Mouse (Mus musculus) naive thymus-derived CD4-positive, alpha-beta T cell, adult 2 months (primary cell): ENCODE measurements at regions not wholly inside any gene's neighbourhood (a gene's known extent, or its start where the extent isn't known, plus 50 kb on each side); places are given as distances from the start of the nearest gene placed in this dataset.
A peak's percentile ranks its signal among the peaks of the same experiment; 100 is the strongest.
"Not testable (repeated sequence)": the region's sequence is repeated elsewhere in the genome, so short reads cannot be mapped to it uniquely, and the experiment has no call there.

Source experiments
- DNase-seq: peaks from one replicate; pipeline ENCODE4 v3.0.0-alpha.2; 2011; ENCODE audit warnings: low read depth

DNA sequence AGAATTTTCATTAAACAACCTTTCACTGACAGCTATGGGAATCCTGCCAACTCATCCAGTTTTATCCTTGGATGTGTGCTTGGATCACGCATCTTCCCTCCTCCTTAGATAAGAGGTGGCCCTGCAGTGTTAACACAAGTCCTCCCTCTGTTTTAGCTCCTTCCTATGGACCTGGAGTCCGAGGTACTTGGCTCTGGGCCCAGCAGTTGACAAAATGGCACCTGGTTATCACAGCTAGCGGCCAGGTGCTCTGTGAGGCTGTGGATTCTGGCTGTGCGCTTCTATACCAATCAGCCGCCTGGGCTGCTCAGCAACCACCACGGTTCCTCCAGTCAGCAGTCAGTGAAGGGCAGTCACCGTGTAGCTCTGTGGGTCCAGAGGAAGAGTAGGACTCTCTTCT is 157.4 kb downstream of the Prdm2 start:
- no peak for DNase-seq

DNA sequence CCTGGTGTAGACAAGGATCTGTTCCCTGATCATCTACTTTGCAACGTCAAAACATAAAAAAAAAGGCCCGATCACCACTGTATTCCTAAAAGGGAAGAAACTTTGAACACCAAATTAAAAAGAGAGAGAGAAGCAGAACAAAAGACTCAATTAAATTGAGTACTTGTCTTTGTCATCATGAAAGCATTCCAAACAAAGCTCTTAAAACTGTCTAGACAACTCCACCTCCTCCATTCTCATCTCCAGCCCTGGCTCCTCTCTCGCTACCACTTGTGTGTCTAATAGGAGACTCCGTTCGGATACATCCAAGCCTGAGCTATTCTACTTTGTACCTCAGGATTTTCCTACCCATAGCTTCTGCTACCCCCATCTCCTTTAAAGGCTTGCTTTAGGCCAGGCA is 159.8 kb downstream of the Prdm2 start:
- no peak for DNase-seq

GRCm38 (mm10) chr4:143051205-143051604 is 161.6 kb downstream of the Prdm2 start:
- no peak for DNase-seq

DNA sequence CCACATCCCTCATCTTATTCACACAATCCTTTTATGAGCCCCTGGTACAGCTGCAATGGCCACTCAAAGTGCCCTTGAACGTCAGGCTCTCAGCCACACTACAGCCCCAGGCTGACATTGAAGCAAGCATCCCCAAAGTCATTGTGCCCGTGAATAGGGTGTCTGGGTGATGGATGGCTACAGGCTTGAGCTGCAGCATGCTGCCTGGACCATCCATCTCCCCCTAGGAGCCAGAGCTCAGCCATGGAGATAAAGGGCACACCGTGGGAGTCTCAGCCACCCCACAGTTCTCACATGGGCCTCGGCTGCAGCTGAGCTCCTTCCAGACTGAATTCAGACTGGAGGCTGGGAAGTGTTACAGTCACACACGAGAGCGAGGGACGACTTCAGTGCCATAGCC is 167.6 kb downstream of the Prdm2 start:
- DNase-seq, result no peak

GRCm38 (mm10) chr4:143042806-143043205 is 170.0 kb downstream of the Prdm2 start:
- no peak for DNase-seq

DNA sequence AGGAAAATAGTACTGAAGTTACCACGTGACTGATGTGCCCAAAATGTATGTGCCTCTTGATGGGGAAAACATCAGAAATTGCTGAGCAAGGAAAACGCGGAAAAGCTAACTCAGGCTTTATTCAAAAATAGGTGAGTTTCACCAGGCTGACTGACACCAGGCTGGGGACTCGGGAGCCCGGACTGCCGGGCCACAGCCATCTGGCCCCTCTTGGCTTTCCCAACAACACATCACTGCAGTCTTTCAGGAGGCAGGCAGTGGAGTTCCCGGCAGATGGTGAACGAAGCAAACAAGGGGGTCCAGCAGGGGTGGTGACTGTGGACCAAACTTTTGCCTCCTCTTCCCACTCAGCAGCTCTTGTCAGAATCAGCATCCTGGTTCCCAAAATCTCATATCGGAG is 174.2 kb downstream of the Prdm2 start:
- DNase-seq, result no peak

DNA sequence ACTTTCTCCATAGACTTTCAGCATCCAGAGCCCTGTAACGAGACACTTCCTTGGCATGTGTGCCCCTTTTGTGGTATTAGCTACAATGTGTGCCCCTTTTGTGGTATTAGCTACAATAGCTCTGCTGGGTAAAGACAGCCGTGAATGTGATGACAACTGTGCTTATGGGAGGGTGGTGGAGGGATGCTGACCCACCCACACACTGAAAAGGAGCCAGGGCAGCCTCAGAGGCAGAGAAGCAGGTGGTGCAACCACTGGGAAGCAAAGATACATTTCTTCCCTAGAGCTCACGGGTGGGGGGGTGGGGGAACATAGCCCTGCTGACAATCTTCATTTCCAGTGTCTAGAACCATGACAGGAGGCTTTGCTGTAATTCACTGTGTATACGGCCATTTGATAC is 176.1 kb downstream of the Prdm2 start:
- no peak for DNase-seq

DNA sequence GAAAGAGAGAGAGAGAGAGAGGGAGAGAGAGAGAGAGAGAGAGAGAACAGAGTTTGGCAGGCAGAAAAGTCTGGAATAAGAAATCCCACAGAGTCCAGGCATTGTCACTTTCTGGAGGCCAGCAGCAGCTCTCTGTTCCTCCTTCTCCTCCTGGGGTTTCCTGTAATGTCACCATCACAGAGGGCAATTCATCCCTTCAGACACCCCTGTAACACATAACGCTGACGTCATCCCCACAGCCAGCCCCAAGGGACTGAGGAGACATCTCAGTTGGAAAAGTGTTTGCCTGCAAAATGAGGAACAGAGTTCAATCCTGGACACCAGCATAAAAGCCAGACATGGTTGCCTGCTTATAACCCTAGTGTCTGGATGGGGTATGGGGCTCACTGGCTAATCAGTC is 177.7 kb downstream of the Prdm2 start:
- not testable (repeated sequence) for DNase-seq

- not testable (repeated sequence) for DNase-seq
Observed at GRCm38 (mm10) chr4:143034324-143034723, 178.5 kb downstream of the Prdm2 start.

DNA sequence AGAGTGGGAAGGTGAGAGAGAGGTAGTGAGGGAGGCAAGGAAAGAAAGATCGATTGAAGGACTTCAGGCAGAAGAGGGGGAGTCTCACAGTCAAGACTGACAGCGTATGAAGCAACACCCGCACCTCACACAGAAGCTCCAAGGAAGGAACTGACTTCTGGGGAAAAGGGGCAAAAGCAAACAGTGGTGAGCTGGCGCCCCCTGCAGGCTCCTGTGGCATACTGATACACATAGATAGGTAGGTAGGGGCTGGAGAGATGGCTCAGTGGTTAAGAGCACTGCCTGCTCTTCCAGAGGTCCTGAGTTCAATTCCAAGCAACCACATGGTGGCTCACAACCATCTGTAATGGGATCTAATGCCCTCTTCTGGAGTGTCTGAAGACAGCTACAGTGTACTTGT is 183.0 kb downstream of the Prdm2 start:
- not testable (repeated sequence) for DNase-seq

DNA sequence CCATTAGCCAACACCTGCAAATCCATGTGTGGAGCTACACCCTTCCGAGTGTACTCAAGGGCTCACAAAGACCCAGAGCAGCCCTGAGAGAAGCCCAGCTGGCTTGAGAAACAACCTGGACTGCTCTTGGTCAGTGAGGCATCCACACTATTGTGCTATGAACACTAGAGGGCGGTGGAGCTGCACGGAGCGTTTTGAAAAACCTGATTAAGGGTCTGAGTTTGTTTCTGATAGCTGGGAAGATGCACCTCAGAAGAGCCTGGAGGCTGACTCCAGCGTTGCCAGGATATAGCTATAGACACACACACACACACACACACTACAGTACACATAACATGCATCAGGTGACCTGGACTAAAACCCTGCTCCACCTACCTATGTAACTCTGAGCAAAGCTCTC is 185.5 kb downstream of the Prdm2 start:
- peak; percentile 47 for DNase-seq

DNA sequence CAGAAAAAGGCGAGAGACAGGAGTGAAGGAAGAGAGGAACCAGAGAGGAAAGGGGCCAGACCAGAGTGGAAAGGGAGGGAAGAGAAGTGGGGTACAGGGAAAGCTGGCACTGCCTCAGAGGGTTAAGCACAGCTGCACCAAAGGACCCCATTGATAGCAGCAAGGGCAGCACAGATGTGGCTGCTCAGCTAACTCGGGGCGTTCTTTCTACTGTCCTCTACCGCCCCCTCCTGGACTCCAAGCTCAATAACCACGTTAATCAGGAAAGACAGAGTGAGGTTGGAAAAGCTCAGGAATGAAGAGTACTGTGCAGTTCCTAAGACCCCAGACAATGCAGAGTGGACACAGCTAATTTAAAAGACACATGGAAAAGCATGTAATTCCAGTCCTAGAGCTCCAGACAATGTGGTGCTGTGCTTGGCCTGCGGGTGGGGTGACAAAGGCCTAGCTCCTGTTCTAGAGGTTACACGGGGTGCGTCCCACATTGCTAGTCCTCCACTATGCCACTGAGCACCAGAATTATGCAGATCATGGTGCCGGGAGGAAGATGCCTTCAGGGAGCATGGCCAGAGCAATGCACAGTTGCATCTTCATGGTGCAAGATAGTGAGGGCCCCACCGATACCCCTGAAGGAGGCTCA is 191.4 kb downstream of the Prdm2 start:
- no peak for DNase-seq

- DNase-seq, result no peak
Observed at GRCm38 (mm10) chr4:143020658-143021057, 192.1 kb downstream of the Prdm2 start.

GRCm38 (mm10) chr4:143012900-143013299 is 199.9 kb downstream of the Prdm2 start:
- DNase-seq, result no peak

DNA sequence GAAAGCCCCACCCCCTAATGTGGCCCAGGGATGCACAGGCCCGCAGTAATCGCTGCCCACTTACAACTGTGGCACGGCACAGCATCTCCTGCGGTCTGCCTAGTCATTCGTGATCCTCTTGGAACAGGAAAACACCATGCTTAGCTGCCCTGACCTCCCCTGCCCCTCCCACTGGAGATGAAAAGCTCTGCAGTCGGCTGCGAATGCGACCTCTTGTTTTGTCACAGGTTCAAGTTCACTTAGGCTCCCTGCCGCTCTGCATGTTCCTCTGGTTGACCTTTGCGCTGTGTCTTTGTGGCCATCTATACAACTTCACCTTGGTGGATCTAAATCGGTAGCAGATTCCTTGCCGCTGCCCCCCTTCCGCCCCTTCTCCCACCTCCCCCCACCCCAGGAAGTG is 210.8 kb downstream of the Prdm2 start:
- DNase-seq, result no peak

DNA sequence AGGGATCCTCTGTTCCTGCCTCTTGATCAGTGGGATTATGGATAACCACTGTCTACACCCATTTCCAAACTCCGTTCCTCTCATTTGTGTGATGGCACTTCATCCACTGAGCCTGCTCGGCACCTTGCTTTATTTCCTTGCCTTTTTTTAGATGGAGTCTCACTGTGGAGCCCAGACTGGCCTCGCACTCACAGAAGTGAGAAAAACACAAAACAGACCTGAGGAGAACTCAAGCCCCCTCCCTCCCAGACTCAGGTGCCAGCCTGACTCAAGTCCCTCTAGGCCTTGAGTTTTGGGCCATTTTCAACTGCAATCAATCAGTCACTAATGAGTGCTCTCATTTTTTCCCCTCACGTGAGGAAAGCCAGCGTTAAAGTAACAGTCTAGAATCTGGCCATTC is 211.3 kb downstream of the Prdm2 start:
- no peak for DNase-seq

DNA sequence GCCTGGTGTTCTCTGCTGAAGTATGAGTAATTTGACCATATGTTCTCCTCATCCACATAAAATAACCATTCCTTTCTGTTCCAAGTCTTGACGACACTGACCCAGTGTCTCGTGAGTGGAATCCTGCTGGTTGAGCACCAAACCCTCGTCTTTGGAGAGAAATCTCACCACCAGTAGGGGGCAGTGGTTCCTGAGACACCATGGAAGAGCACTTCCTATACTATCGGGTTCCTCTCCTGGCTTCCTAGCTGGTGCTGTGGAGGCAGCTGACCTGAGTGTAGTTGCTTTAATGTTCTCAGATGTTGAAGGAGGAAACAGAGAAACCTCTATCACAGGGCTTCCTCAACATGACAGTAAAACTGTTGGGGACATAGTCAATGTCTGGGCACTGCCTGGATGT is 216.4 kb downstream of the Prdm2 start:
- DNase-seq, result no peak

GRCm38 (mm10) chr4:142991401-142991800 is 221.4 kb downstream of the Prdm2 start:
- DNase-seq, result no peak

GRCm38 (mm10) chr4:142989175-142989574 is 223.6 kb downstream of the Prdm2 start:
- no peak for DNase-seq

GRCm38 (mm10) chr4:142983295-142983624 is 229.5 kb downstream of the Prdm2 start:
- no peak for DNase-seq

DNA sequence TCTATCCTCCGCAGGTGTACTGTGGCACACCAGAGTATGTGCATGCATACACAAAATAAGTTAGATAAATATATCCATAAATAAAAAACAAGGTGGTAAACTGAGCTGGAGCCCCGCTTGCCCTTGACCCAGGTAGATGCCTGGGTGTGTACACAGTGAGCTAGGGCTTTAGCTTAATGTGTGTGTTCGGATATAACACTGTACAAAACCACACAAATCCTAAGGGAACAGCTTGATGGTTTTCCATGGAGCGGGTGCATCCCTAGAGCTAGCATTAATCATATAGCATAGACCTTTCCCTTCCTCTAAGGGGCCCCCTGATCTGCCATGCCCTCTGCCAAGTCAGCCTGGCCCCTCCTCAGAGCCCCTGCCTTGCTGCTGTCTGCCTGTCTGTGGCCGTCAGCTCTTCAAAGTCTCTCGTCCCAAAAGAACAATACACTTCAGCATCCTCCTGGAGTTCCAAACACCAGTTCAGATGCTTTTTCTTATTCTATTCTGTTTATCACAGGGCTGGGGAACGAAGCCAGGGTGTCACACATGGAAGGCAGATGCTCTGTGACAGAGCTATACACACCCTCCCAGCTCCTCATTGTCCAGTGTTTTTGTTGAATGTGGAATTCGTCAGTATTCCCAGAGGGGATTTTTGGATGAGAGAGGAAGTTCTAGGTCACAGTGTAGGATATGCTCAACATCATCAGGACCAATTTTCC is 230.1 kb downstream of the Prdm2 start:
- DNase-seq, result no peak

- no peak for DNase-seq
Observed at GRCm38 (mm10) chr4:142975620-142976019, 237.2 kb downstream of the Prdm2 start.

DNA sequence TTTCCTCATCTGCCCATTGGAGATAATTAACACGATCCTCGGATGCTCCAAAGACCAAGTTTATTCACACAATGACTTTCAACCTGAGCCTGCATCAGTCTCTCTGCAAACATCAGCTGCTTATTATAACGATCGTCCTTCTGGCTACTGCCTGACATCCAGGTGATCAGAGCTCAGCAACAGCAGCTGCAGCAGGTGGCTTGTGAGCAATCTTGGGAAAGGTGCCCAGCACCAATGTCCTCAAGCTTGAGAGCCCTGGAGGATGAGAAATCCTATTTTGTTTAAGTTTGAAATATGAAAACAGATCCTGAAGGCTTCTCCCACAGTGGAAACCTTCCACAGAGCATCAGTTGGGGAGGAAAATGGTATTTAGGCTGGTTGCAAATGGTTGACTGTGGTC is 242.8 kb downstream of the Prdm2 start:
- DNase-seq, result no peak

GRCm38 (mm10) chr4:142967604-142968003 is 245.2 kb downstream of the Prdm2 start:
- DNase-seq, result no peak
